Mouse (Mus musculus): ENCODE measurements at regions not wholly inside any gene's neighbourhood (a gene's known extent, or its start where the extent isn't known, plus 50 kb on each side); places are given as distances from the start of the nearest gene placed in this dataset.
"Not testable (repeated sequence)": the region's sequence is repeated elsewhere in the genome, so short reads cannot be mapped to it uniquely, and the experiment has no call there.

DNA sequence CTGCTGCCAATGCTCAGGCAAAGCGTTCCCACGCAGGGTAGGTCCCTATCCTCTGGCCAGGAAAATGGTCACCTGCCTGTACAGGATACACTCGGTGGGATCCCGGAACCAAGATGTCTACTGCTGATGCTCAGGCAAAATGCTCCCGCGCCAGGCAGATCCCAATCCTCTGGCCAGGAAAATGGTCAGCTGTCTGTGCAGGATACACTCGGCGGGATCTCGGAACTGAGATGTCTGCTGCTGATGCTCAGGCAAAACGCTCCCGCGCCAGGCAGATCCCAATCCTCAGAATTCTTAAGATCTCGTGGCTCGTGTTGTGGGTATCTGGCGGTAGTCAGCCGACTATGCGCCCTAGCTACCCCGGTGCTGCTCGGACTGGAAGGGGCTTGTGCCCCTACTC lies 288.0 kb downstream of the Nucb2 start:
- H3K4me3 ChIP-seq (replicated peaks); H3K4me1 ChIP-seq (replicated peaks): not testable (repeated sequence)

DNA sequence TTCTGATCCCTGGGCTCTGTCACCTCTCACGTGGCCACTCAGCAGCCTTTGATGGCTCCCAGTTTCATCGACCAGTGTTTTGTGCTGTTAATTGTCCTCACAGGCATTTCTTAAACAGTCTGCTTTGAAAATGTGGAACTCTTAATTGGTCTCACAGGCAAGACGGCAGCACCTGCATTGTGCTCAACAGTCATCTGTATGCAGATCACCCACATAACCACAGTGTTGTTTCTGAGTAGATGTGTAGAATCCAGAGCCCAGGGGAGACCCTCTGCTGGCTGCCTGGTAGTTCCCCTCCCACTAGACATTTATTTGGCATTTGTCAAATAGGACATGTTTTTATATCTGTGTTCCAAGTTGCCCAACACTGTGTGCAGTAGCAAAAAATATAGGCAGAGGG lies 304.3 kb downstream of the Nucb2 start:
- Histone ChIP-seq H3K27ac (no peak overlapping the region), H3K27me3 (no peaks in the 10 kb centered on the region), H3K36me3 (no peaks in the 10 kb centered on the region), H3K4me3 (replicated peaks) (no peak overlapping the region), H3K4me2 (no peak overlapping the region), H3K4me1 (replicated peaks) (no peaks in the 10 kb centered on the region), H3K9ac (no peak overlapping the region), H3K9me3 (replicated peaks) (no peaks in the 10 kb centered on the region; the same call in 1 of the 2 replicates)
- DNase-seq (no peak), ATAC-seq (ENCODE audit: low read depth) (no peak)
- 64% methylated on average over 3 of the region's 3 CpGs for WGBS (ENCODE audit: insufficient replicate concordance)

More for the DNA sequence above, 288.0 kb downstream of the Nucb2 start:
- not testable (repeated sequence) for ATAC-seq (ENCODE audit: low read depth); H3K27me3 ChIP-seq; H3K4me2 ChIP-seq; H3K9ac ChIP-seq; H3K27ac ChIP-seq; H3K36me3 ChIP-seq; H3K9me3 ChIP-seq (replicated peaks); DNase-seq
- 76% methylated on average over 19 of the region's 19 CpGs for WGBS (ENCODE audit: insufficient replicate concordance)

DNA sequence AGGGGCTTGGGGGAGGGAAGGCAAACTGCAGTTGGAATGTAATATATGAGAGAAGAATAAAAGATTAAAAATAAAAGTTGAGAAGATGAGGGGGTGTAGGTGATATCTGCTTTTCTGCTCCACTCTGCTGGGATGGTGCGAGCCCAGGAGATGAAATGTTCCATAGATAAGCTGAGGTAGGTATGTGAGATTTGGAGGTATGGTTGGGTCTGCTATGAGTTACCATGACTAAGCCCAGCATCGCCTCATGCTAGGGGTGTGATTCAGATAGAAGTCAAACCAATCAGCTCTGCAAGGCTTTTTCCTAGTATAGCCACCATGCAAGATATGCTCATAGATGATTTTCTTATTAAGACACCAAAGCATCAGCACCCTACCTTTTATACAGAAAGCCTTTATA lies 312.3 kb downstream of the Nucb2 start:
- H3K27me3 ChIP-seq, result no peaks in the 10 kb centered on the region
- no peak for ATAC-seq (ENCODE audit: low read depth)
- H3K27ac ChIP-seq, result no peak overlapping the region
- DNase-seq, result no peak
- no peak overlapping the region for H3K4me2 ChIP-seq
- no peak overlapping the region for H3K4me3 ChIP-seq (replicated peaks)
- H3K4me1 ChIP-seq (replicated peaks), result no peaks in the 10 kb centered on the region
- H3K9me3 ChIP-seq (replicated peaks), result no peaks in the 10 kb centered on the region
- WGBS (ENCODE audit: insufficient replicate concordance), result 64% methylated on average over 2 of the region's 2 CpGs
- no peaks in the 10 kb centered on the region for H3K36me3 ChIP-seq
- no peak overlapping the region for H3K9ac ChIP-seq

DNA sequence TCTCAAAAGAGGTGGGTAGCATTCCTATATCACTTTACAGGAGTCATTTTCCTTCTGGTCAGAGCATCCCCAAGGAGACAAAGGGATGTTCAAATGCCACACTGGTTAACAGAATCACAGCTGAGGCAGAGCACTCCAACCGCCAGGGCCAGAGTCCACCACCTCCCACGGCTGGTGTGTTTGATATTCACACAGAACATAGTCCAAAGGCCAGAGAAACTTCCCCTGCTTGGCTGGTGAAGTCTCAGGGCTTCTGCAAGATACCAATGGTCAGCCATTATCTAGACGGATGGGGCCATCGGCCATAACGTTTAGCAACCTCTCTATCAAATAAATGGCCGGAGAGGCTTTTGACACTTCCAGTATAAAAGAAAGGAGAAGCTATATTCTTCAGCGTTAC lies 313.8 kb downstream of the Nucb2 start:
- H3K27me3 ChIP-seq, result no peaks in the 10 kb centered on the region
- no peak overlapping the region for H3K4me3 ChIP-seq (replicated peaks)
- DNase-seq (no peak), ATAC-seq (ENCODE audit: low read depth) (peak; percentile 47; the same call in 1 of the 2 replicates)
- no peaks in the 10 kb centered on the region for H3K9me3 ChIP-seq (replicated peaks)
- H3K4me2 ChIP-seq, result no peak overlapping the region
- 62% methylated on average over 7 of the region's 7 CpGs for WGBS (ENCODE audit: insufficient replicate concordance)
- no peaks in the 10 kb centered on the region for H3K4me1 ChIP-seq (replicated peaks)
- H3K9ac ChIP-seq, result no peak overlapping the region
- no peak overlapping the region for H3K27ac ChIP-seq
- no peaks in the 10 kb centered on the region for H3K36me3 ChIP-seq

DNA sequence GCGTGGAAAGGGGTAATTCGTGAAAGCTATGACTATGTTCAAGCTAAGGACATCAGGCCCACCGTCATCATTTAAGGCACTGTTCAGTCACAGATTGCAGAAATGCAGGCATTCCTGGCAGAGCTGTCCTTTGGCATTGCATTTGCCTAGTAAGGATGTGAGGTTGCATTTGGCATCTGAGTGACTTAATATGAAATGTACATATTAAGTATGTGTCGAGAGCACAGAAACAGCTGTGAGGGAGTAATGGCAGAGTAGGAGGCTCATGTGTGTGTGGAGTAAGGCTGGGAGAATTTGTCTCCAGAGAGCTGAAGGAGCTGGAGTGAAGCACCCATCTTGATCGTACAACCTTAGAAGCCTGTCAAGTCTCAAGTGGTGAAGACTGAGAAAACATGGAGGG lies 316.4 kb downstream of the Nucb2 start:
- DNase-seq (no peak), ATAC-seq (ENCODE audit: low read depth) (no peak)
- no peak overlapping the region for H3K9ac ChIP-seq
- H3K4me3 ChIP-seq (replicated peaks), result no peak overlapping the region
- no peaks in the 10 kb centered on the region for H3K9me3 ChIP-seq (replicated peaks)
- H3K4me2 ChIP-seq, result no peak overlapping the region
- no peaks in the 10 kb centered on the region for H3K27me3 ChIP-seq
- WGBS (ENCODE audit: insufficient replicate concordance), result 60% methylated on average over 5 of the region's 5 CpGs
- no peaks in the 10 kb centered on the region for H3K36me3 ChIP-seq
- no peak overlapping the region for H3K27ac ChIP-seq
- H3K4me1 ChIP-seq (replicated peaks), result no peaks in the 10 kb centered on the region

DNA sequence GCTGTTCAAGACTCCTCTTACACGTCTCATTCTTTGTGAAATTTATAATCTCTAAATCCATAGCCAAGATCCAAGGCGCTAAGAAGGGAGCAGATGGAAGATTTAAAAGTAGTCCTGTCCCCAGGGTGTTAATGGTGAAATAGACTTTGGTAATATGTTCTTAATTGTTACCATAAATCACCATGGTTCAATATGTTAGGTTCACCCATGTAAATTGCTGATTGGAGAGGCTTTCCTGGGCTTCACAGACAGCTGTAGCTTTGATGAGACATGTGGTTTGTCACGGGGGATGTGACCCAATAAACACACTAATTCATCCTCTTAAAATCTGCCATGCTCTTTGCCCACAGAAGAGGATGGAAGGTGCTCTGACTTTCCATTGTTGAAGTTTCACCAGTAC lies 338.7 kb downstream of the Nucb2 start:
- WGBS (ENCODE audit: insufficient replicate concordance), result 39% methylated on average over 3 of the region's 3 CpGs
- Histone ChIP-seq H3K4me1 (replicated peaks) (no peaks in the 10 kb centered on the region), H3K9ac (no peak overlapping the region), H3K36me3 (no peaks in the 10 kb centered on the region), H3K27ac (no peak overlapping the region), H3K4me2 (no peak overlapping the region), H3K27me3 (no peaks in the 10 kb centered on the region), H3K9me3 (replicated peaks) (no peaks in the 10 kb centered on the region), H3K4me3 (replicated peaks) (no peak overlapping the region)
- ATAC-seq (ENCODE audit: low read depth) (no peak), DNase-seq (no peak)

DNA sequence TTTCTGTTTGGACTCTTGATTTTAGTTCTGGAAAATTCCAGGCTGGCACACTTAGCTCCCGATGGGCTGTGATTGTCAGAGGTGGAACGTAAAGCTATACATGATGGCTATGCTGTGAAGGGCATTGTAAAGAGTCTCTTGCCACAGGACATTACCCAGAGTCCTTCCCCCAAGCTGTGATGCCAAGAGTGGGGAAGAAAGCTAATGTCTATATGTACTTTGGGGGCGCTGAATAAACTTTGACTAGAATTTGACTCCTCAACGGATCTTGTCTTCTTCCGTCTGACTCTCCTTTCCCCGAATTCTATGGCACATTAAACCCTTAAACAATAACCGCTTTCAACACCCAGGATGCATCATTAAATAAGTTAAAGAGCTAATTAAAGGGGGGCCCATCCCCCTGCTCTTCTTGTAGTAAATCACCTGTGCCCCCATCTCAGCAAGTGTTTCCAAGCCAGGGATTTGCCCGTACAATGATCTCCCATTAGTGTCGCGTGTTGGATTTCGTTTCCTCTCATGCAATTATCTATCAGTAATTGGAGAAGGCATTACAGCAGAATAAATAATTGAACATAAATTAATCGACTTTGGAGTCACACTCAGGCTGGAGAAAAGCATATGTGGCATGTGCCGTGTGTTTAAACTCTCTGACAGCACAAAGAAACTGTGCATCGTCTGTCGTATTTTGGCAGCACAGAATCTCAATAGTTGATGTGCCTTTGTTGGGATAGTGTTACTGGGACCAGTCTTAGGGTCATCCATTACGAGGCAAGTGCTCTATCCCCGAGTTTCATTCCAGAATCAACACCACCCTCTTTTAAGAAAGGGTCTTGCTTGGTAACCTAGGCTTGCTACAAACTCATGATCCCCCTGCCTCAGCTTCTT lies 343.9 kb downstream of the Nucb2 start:
- 62% methylated on average over 17 of the region's 17 CpGs for WGBS (ENCODE audit: insufficient replicate concordance)
- DNase-seq, result no peak
- no peak overlapping the region for H3K4me2 ChIP-seq

DNA sequence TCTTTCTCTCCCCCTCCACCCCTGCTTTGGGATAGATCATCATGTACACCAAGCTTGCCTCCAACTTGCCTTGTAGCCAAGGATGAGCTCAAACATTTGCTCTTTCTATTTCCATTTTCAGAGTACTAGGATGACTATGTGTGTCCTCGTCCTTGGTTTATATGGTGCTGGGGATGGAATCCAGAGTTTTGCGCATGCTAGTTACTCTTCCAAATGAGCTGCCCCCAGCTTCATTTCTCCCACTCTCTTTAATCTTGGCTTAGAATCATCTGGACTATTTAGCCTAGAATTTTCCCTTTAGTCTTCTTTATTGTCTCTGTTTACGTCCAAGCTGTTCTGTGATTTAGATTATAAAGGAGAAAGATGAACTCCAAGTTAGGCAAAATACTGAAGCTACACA lies 349.2 kb downstream of the Nucb2 start:
- Histone ChIP-seq H3K27me3 (no peaks in the 10 kb centered on the region), H3K4me2 (no peak overlapping the region), H3K4me3 (replicated peaks) (no peak overlapping the region), H3K9me3 (replicated peaks) (no peaks in the 10 kb centered on the region), H3K4me1 (replicated peaks) (no peaks in the 10 kb centered on the region), H3K36me3 (no peaks in the 10 kb centered on the region), H3K9ac (no peak overlapping the region), H3K27ac (no peak overlapping the region)
- DNase-seq, result no peak
- ATAC-seq (ENCODE audit: low read depth), result no peak
- 78% methylated on average over 3 of the region's 3 CpGs for WGBS (ENCODE audit: insufficient replicate concordance)

More for the DNA sequence above, 343.9 kb downstream of the Nucb2 start:
- Histone ChIP-seq H3K4me3 (replicated peaks) (no peak overlapping the region), H3K27me3 (no peaks in the 10 kb centered on the region), H3K27ac (no peak overlapping the region), H3K9ac (no peak overlapping the region), H3K9me3 (replicated peaks) (no peaks in the 10 kb centered on the region), H3K36me3 (no peaks in the 10 kb centered on the region), H3K4me1 (replicated peaks) (no peaks in the 10 kb centered on the region)
- no peak for ATAC-seq (ENCODE audit: low read depth)

DNA sequence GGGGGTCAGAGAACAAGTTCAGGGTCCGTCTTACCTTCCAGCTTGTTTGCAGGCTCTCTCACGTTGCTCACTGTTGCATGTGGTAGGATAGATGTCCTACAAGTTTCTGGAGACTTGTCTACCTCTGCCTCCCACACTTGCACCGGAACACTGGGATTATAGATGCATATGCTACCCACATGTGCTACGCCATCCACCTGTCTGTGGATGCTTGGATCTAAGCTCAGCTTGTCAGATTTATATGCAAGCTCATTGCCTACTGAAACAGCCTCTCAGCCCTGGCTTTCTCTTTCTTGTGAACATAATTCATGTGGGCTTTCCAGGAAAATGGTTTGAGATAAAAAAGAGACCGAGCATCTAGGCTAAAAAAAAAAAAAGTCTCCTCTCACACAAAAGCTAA lies 353.0 kb downstream of the Nucb2 start:
- H3K9ac ChIP-seq, result no peak overlapping the region
- no peaks in the 10 kb centered on the region for H3K36me3 ChIP-seq
- 52% methylated on average over 5 of the region's 5 CpGs for WGBS (ENCODE audit: insufficient replicate concordance)
- H3K4me1 ChIP-seq (replicated peaks), result no peaks in the 10 kb centered on the region
- no peak for ATAC-seq (ENCODE audit: low read depth)
- no peak overlapping the region for H3K4me2 ChIP-seq
- no peaks in the 10 kb centered on the region for H3K27me3 ChIP-seq
- H3K9me3 ChIP-seq (replicated peaks), result no peaks in the 10 kb centered on the region
- H3K27ac ChIP-seq, result no peak overlapping the region
- DNase-seq, result no peak
- H3K4me3 ChIP-seq (replicated peaks), result no peak overlapping the region

DNA sequence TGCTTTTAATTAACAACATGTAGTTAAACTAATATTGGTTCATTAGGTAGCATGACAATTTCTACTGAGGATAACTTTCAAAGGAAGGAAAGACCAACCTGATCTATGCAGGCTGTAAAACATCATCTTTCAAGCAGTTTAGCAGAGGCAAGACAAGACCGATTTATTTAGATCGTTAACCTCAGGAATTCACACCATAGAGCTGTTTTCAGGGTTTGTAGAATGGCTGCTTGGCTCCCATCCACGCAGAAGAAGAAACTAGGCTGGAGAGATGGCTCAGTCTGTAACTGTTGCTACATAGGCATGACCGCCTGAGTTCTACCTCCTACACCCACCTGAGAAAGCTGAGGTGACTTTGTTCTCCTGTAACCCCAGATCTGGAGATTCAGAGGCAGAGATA lies 353.6 kb downstream of the Nucb2 start:
- ATAC-seq (ENCODE audit: low read depth) (no peak), DNase-seq (no peak)
- Histone ChIP-seq H3K27me3 (no peaks in the 10 kb centered on the region), H3K36me3 (no peaks in the 10 kb centered on the region), H3K27ac (no peak overlapping the region), H3K9me3 (replicated peaks) (no peaks in the 10 kb centered on the region), H3K4me2 (no peak overlapping the region), H3K9ac (no peak overlapping the region), H3K4me1 (replicated peaks) (no peaks in the 10 kb centered on the region), H3K4me3 (replicated peaks) (no peak overlapping the region)
- 58% methylated on average over 4 of the region's 4 CpGs for WGBS (ENCODE audit: insufficient replicate concordance)

DNA sequence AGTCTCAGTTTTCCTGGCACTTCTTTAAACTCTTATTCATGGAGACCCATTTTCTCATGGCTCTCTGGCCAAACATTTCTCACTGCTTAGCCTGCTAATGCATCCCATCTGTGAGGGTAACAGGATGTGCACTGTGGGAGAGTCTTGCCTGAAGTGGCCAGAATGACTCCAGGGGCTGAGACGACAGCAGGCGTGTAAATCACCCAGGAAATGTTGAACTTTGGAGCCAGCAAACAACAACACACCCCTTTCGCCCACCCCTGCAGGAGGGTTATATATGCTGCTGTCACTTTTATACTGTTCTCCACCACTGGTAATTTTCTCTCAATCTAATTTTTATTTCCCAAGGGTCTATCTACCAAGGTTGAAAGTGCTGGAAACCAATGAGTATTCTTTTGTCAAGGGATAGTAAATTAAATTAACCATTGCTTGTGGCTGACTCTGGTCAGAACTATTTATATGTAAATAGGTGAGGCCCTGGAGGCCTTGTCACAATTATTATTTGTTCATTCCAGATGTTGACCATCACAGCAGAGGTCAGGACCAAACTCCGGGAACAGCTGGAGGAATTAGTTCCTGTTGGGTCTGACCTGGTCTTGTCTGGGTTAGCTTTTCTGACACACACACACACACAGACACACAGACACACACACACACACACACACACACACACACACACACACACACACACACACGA lies 378.2 kb downstream of the Nucb2 start:
- Histone ChIP-seq H3K4me1 (replicated peaks) (no peaks in the 10 kb centered on the region), H3K36me3 (no peaks in the 10 kb centered on the region), H3K4me3 (replicated peaks) (no peak overlapping the region), H3K27me3 (no peaks in the 10 kb centered on the region), H3K4me2 (no peak overlapping the region), H3K9me3 (replicated peaks) (no peaks in the 10 kb centered on the region), H3K27ac (no peak overlapping the region), H3K9ac (no peak overlapping the region)
- 59% methylated on average over 5 of the region's 5 CpGs for WGBS (ENCODE audit: insufficient replicate concordance)
- DNase-seq (no peak), ATAC-seq (ENCODE audit: low read depth) (no peak)

DNA sequence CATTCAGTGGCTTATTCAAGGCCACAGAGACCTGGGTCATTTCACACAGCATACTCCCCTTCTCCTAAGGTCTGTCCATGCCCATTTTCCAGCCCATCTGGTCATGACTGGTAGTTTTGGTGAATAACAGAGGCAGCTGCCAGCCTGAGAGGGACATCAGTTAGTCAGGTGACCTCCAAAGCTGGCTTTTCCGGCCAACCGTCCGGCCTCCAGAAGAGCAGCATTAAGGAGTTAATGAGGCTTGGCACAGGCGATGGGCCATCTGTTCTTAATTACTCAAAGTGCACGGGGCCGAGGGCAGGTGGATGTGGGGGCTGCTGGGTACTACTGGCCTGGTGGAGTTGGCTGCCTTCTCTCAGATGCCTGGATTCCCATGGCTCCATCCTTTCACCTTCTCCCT lies 389.7 kb downstream of the Nucb2 start:
- WGBS (ENCODE audit: insufficient replicate concordance), result 81% methylated on average over 6 of the region's 6 CpGs
- Histone ChIP-seq H3K4me3 (replicated peaks) (no peak overlapping the region), H3K9me3 (replicated peaks) (no peaks in the 10 kb centered on the region; the same call in 1 of the 2 replicates), H3K36me3 (no peaks in the 10 kb centered on the region), H3K4me1 (replicated peaks) (no peaks in the 10 kb centered on the region), H3K4me2 (no peak overlapping the region), H3K27ac (no peak overlapping the region), H3K9ac (no peak overlapping the region), H3K27me3 (no peaks in the 10 kb centered on the region)
- no peak for ATAC-seq (ENCODE audit: low read depth)
- DNase-seq, result no peak

All from liver, embryonic 13.5 days (tissue).